Mouse (Mus musculus): Measurements from ENCODE around the gene Nxph1.

- TF ChIP-seq MAX (IDR thresholded peaks at IDR 0.05; ENCODE audit: low read length) = no peak
- no peak for TF ChIP-seq MYB (IDR thresholded peaks at IDR 0.05; ENCODE audit: low read depth, low read length)
- TF ChIP-seq ELF1 (IDR thresholded peaks at IDR 0.05; ENCODE audit: low read depth, low read length) = no peak
- TF ChIP-seq TBP (IDR thresholded peaks at IDR 0.05; ENCODE audit: low read depth, low read length) = no peak
- no peak for TF ChIP-seq CTCF (IDR thresholded peaks at IDR 0.05 in 2 of 3, conservative IDR thresholded peaks at IDR 0.05 in 1 of 3; ENCODE audit: control insufficient read depth in 1 of 3, insufficient read depth in 1 of 3, low read depth in 2 of 3, low read length in 3 of 3, poor library complexity in 1 of 3, severe bottlenecking in 1 of 3)
- no peak for TF ChIP-seq EP300 (IDR thresholded peaks at IDR 0.05; ENCODE audit: low read depth in 1 of 2, low read length in 2 of 2)
- TF ChIP-seq TAL1 (IDR thresholded peaks at IDR 0.05; ENCODE audit: low read length) = no peak
- TF ChIP-seq MAZ (IDR thresholded peaks at IDR 0.05; ENCODE audit: low read depth, low read length) = no peak
- TF ChIP-seq SIN3A (IDR thresholded peaks at IDR 0.05; ENCODE audit: low read length) = no peak
- TF ChIP-seq E2F4 (IDR thresholded peaks at IDR 0.05; ENCODE audit: borderline replicate concordance, low read depth, low read length) = no peak
- no peak for TF ChIP-seq CHD1 (IDR thresholded peaks at IDR 0.05; ENCODE audit: low read depth, low read length)
Observed at GRCm38 (mm10) chr6:9077793-9078689, 129.8 kb downstream of the Nxph1 start.

Measured in MEL (cell line).